Mouse (Mus musculus) MEL (cell line): ENCODE measurements at regions not wholly inside any gene's neighbourhood (a gene's known extent, or its start where the extent isn't known, plus 50 kb on each side); places are given as distances from the start of the nearest gene placed in this dataset.
"Not testable (repeated sequence)": the region's sequence is repeated elsewhere in the genome, so short reads cannot be mapped to it uniquely, and the experiment has no call there.

ENCODE experiments used
- DNase-seq: peaks from one replicate; pipeline ENCODE4 v3.0.0; 2011; ENCODE audit warnings: low read depth, low spot score
- H3K27ac ChIP-seq: 2 replicates; pipeline ENCODE4 v1.5.1; 2012; ENCODE audit warnings: low read depth, mild to moderate bottlenecking, control low read depth, low read length, moderate library complexity; ENCODE audit not compliant: control insufficient read depth
- H3K27me3 ChIP-seq, 2 experiments: fragments of 150-350 bp in 1 of 2; sonication (generic) in 1 of 2; 2 replicates each; pipeline ENCODE4 v1.6.1; 2012; ENCODE audit warnings: low read length in 2 of 2, mild to moderate bottlenecking in 2 of 2, improper control_type of control experiment in 1 of 2, moderate library complexity in 1 of 2; ENCODE audit not compliant: insufficient read depth in 2 of 2, control insufficient read depth in 1 of 2
- H3K36me3 ChIP-seq, 2 experiments: 2 replicates each; pipeline ENCODE4 v1.6.1; 2012 to 2014; ENCODE audit warnings: low read length in 2 of 2, improper control_type of control experiment in 1 of 2, inconsistent platforms in 1 of 2, mild to moderate bottlenecking in 1 of 2; ENCODE audit not compliant: insufficient read depth in 2 of 2, control insufficient read depth in 1 of 2
- H3K4me1 ChIP-seq, 2 experiments: fragments of 150-350 bp in 1 of 2; sonication (generic) in 1 of 2; 2 replicates each; pipeline ENCODE4 v1.6.1; 2012; ENCODE audit warnings: low read length in 2 of 2, improper control_type of control experiment in 1 of 2, mild to moderate bottlenecking in 1 of 2; ENCODE audit not compliant: insufficient read depth in 2 of 2, control insufficient read depth in 1 of 2
- H3K4me3 ChIP-seq, 2 experiments: fragments of 150-350 bp in 1 of 2; sonication (generic) in 1 of 2; 2 replicates each; pipeline ENCODE4 v1.5.1; 2012; ENCODE audit warnings: low read depth in 2 of 2, low read length in 2 of 2, mild to moderate bottlenecking in 2 of 2, moderate library complexity in 2 of 2, control low read depth in 1 of 2, improper control_type of control experiment in 1 of 2; ENCODE audit not compliant: control insufficient read depth in 1 of 2, insufficient read depth in 1 of 2
- H3K79me2 ChIP-seq: 2 replicates; pipeline ENCODE4 v1.6.1; 2012; ENCODE audit warnings: mild to moderate bottlenecking, low read length, moderate library complexity; ENCODE audit not compliant: control insufficient read depth, poor library complexity, insufficient read depth
- H3K9ac ChIP-seq: 2 replicates; pipeline ENCODE4 v1.6.1; 2012; ENCODE audit warnings: low read depth, mild to moderate bottlenecking, control low read depth, low read length, moderate library complexity; ENCODE audit not compliant: control insufficient read depth, poor library complexity, severe bottlenecking
- H3K9me3 ChIP-seq: fragments of 150-350 bp; sonication (generic); replicated peaks from 2 replicates; pipeline ENCODE4 v1.6.1; 2012; ENCODE audit warnings: mild to moderate bottlenecking, low read length, improper control_type of control experiment, moderate library complexity; ENCODE audit not compliant: insufficient read depth
- CHD2 ChIP-seq: IDR thresholded peaks from 2 replicates; pipeline ENCODE4 v1.6.1; 2011; ENCODE audit warnings: low read length, improper control_type of control experiment
- CTCF ChIP-seq, 3 experiments: IDR thresholded peaks in 2 of 3; conservative IDR thresholded peaks in 1 of 3; 2 replicates each; pipeline ENCODE4 v1.5.1; 2011 to 2012; ENCODE audit warnings: low read length in 3 of 3, low read depth in 2 of 3, mild to moderate bottlenecking in 2 of 3, improper control_type of control experiment in 1 of 3, inconsistent platforms in 1 of 3, mixed read lengths in 1 of 3, moderate library complexity in 1 of 3; ENCODE audit not compliant: control insufficient read depth in 1 of 3, insufficient read depth in 1 of 3, poor library complexity in 1 of 3, severe bottlenecking in 1 of 3
- EP300 ChIP-seq, 2 experiments: IDR thresholded peaks; 2 replicates each; pipeline ENCODE4 v1.6.1; 2011; ENCODE audit warnings: improper control_type of control experiment in 2 of 2, low read length in 2 of 2, low read depth in 1 of 2, mild to moderate bottlenecking in 1 of 2
- ETS1 ChIP-seq: IDR thresholded peaks from 2 replicates; pipeline ENCODE4 v1.6.1; 2012; ENCODE audit warnings: low read depth, mild to moderate bottlenecking, inconsistent platforms, low read length, improper control_type of control experiment, moderate library complexity
- GABPA ChIP-seq: IDR thresholded peaks from 2 replicates; pipeline ENCODE4 v1.6.1; 2012; ENCODE audit warnings: low read depth, mild to moderate bottlenecking, inconsistent platforms, low read length, improper control_type of control experiment, moderate library complexity
- HCFC1 ChIP-seq: IDR thresholded peaks from 2 replicates; pipeline ENCODE4 v1.6.1; 2012; ENCODE audit warnings: low read depth, mild to moderate bottlenecking, inconsistent platforms, low read length, improper control_type of control experiment, moderate library complexity
- KAT2A ChIP-seq: conservative IDR thresholded peaks from 2 replicates; pipeline ENCODE4 v1.6.1; 2012; ENCODE audit warnings: low read depth, low read length, improper control_type of control experiment, inconsistent platforms
- MAFK ChIP-seq: IDR thresholded peaks from 2 replicates; pipeline ENCODE4 v1.6.1; 2011; ENCODE audit warnings: low read depth, mild to moderate bottlenecking, low read length, improper control_type of control experiment, borderline replicate concordance
- MAX ChIP-seq: IDR thresholded peaks from 2 replicates; pipeline ENCODE4 v1.6.1; 2011; ENCODE audit warnings: low read length, improper control_type of control experiment
- MXI1 ChIP-seq: IDR thresholded peaks from 2 replicates; pipeline ENCODE4 v1.6.1; 2011; ENCODE audit warnings: mild to moderate bottlenecking, low read depth, low read length, improper control_type of control experiment
- NELFE ChIP-seq: IDR thresholded peaks from 2 replicates; pipeline ENCODE4 v1.6.1; 2011; ENCODE audit warnings: low read depth, low read length, improper control_type of control experiment
- POLR2AphosphoS2 ChIP-seq: IDR thresholded peaks from 2 replicates; pipeline ENCODE4 v1.6.1; 2011; ENCODE audit warnings: low read length, improper control_type of control experiment
- POLR2AphosphoS5 ChIP-seq: IDR thresholded peaks from 2 replicates; pipeline ENCODE4 v1.6.1; 2012; ENCODE audit warnings: low read depth, borderline replicate concordance, mild to moderate bottlenecking, inconsistent platforms, low read length, moderate library complexity, mixed read lengths
- RAD21 ChIP-seq: IDR thresholded peaks from 2 replicates; pipeline ENCODE4 v1.6.1; 2011; ENCODE audit warnings: mild to moderate bottlenecking, low read depth, low read length, improper control_type of control experiment
- RCOR1 ChIP-seq: IDR thresholded peaks from 2 replicates; pipeline ENCODE4 v1.6.1; 2012; ENCODE audit warnings: low read depth, mild to moderate bottlenecking, inconsistent platforms, low read length, improper control_type of control experiment
- SIN3A ChIP-seq: IDR thresholded peaks from 2 replicates; pipeline ENCODE4 v1.6.1; 2012; ENCODE audit warnings: low read length, improper control_type of control experiment, inconsistent platforms
- SMC3 ChIP-seq: IDR thresholded peaks from 2 replicates; pipeline ENCODE4 v1.6.1; 2011; ENCODE audit warnings: low read depth, low read length, improper control_type of control experiment
- TBP ChIP-seq: IDR thresholded peaks from 2 replicates; pipeline ENCODE4 v1.8.0; 2011; ENCODE audit warnings: low read depth, low read length, improper control_type of control experiment
- UBTF ChIP-seq: IDR thresholded peaks from 2 replicates; pipeline ENCODE4 v1.6.1; 2012; ENCODE audit warnings: low read depth, mild to moderate bottlenecking, inconsistent platforms, low read length, improper control_type of control experiment, moderate library complexity, borderline replicate concordance; ENCODE audit not compliant: insufficient read depth
- USF1 ChIP-seq: IDR thresholded peaks from 2 replicates; pipeline ENCODE4 v1.6.1; 2014; ENCODE audit warnings: low read depth, mild to moderate bottlenecking, inconsistent platforms, low read length, improper control_type of control experiment, moderate library complexity
- ZMIZ1 ChIP-seq: IDR thresholded peaks from 2 replicates; pipeline ENCODE4 v1.6.1; 2012; ENCODE audit warnings: low read depth, mild to moderate bottlenecking, inconsistent platforms, low read length, improper control_type of control experiment, moderate library complexity
- ZNF384 ChIP-seq: IDR thresholded peaks from 2 replicates; pipeline ENCODE4 v1.6.1; 2012; ENCODE audit warnings: low read depth, mild to moderate bottlenecking, inconsistent platforms, low read length, improper control_type of control experiment

- DNase-seq, H3K9me3 ChIP-seq, H3K27ac ChIP-seq, H3K79me2 ChIP-seq, H3K27me3 ChIP-seq, H3K36me3 ChIP-seq, H3K4me1 ChIP-seq, H3K4me3 ChIP-seq, H3K9ac ChIP-seq: not testable (repeated sequence)
Observed at GRCm38 (mm10) chr14:26319821-26320220, 62.1 kb downstream of the Duxbl3 start.

GRCm38 (mm10) chr14:26320736-26321135 is 63.0 kb downstream of the Duxbl3 start:
- Histone ChIP-seq H3K4me3 (no peak overlapping the region), H3K27me3 (no peaks in the 10 kb centered on the region; a peak in 2 of 4 replicates), H3K79me2 (no peaks in the 10 kb centered on the region), H3K36me3 (no peaks in the 10 kb centered on the region), H3K9me3 (no peaks in the 10 kb centered on the region), H3K27ac (no peak overlapping the region), H3K4me1 (no peaks in the 10 kb centered on the region), H3K9ac (no peak overlapping the region)
- DNase-seq = no peak
- TF ChIP-seq MAFK (no peak), CTCF (IDR thresholded peaks at IDR 0.05 in 2 of 3, conservative IDR thresholded peaks at IDR 0.05 in 1 of 3; ENCODE audit: control insufficient read depth in 1 of 3, insufficient read depth in 1 of 3, low read depth in 2 of 3, low read length in 3 of 3, poor library complexity in 1 of 3, severe bottlenecking in 1 of 3) (no peak), SMC3 (no peak), RAD21 (no peak), NELFE (no peak), UBTF (no peak), MAX (no peak), ZNF384 (no peak), ETS1 (no peak), SIN3A (no peak), HCFC1 (no peak)

GRCm38 (mm10) chr14:26328562-26328961 is 70.8 kb downstream of the Duxbl3 start:
- Histone ChIP-seq H3K4me1 (no peaks in the 10 kb centered on the region), H3K79me2 (no peaks in the 10 kb centered on the region), H3K9me3 (no peaks in the 10 kb centered on the region), H3K27ac (no peak overlapping the region), H3K36me3 (no peaks in the 10 kb centered on the region), H3K4me3 (no peak overlapping the region), H3K27me3 (no peaks in the 10 kb centered on the region; a peak in 2 of 4 replicates), H3K9ac (no peak overlapping the region)
- DNase-seq = no peak
- no peak for TF ChIP-seq POLR2AphosphoS2
- TF ChIP-seq EP300 (IDR thresholded peaks at IDR 0.05; ENCODE audit: low read depth in 1 of 2, low read length in 2 of 2) = no peak
- no peak for TF ChIP-seq MAX
- no peak for TF ChIP-seq RCOR1
- no peak for TF ChIP-seq KAT2A
- TF ChIP-seq POLR2AphosphoS5 = no peak
- TF ChIP-seq CHD2 = no peak
- no peak for TF ChIP-seq USF1
- TF ChIP-seq MXI1 = no peak
- no peak for TF ChIP-seq TBP
- TF ChIP-seq GABPA = no peak
- no peak for TF ChIP-seq ZMIZ1
